Mouse (Mus musculus): ENCODE results near the gene Eva1b.

GRCm38 (mm10) chr4:126108061-126108740 lies 39.3 kb upstream of the Eva1b start:
- TF ChIP-seq POLR2A (IDR thresholded peaks at IDR 0.05; ENCODE audit: low read depth, low read length) (no peak), CTCF (IDR thresholded peaks at IDR 0.05; ENCODE audit: extremely low read depth, insufficient read depth, insufficient read length, insufficient replicate concordance) (no peak)

All from spleen, adult 2 months (tissue).